Mouse (Mus musculus): ENCODE measurements at regions not wholly inside any gene's neighbourhood (a gene's known extent, or its start where the extent isn't known, plus 50 kb on each side); places are given as distances from the start of the nearest gene placed in this dataset.
A peak's percentile ranks its signal among the peaks of the same experiment; 100 is the strongest.

DNA sequence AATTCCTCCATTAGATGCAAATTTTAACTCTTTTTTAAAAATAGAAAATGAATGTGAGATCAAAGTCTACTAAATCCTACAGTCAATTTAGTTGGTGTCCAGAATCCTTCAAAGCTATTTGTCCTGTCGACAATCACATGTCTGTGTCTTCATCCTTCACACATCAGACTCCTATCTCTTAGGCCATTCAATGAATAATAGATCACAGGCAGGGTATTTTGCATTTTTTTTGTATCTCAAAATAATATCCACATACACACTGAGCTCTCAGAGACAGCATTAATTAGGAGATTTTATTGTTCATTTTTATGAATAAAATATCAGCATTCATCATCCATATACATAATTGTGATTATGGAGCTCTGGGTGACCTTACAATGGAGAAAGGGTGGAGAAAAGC is 427.2 kb downstream of the Hao1 start:
- no peak for DNase-seq (ENCODE audit: low spot score)

- DNase-seq (ENCODE audit: low spot score) = no peak
Observed at GRCm38 (mm10) chr2:134107286-134107685, 446.9 kb downstream of the Hao1 start.

GRCm38 (mm10) chr2:134088374-134088773 is 465.8 kb downstream of the Hao1 start:
- DNase-seq (ENCODE audit: low spot score) = no peak

GRCm38 (mm10) chr2:134080148-134080547 is 474.0 kb downstream of the Hao1 start:
- DNase-seq (ENCODE audit: low spot score) = no peak

DNA sequence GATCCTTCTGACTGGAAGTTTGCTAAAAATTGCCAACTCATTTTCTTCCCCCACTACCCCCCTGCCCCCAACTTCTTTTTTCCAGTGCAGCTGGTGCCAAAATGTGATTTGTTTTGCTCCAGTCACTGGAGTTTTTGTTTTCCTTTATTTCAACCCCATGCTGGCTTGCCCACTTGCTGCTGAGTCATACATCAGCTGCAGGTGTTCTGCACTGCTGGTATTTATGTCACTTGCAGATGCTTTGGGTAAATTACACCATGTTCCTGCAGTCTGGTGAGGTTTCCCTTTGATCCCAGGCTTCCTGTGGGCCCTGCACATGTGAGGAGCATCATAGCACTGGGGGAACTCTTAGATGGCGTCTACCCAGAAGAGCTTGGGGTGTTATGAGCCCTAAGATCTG is 476.2 kb downstream of the Hao1 start:
- no peak for DNase-seq (ENCODE audit: low spot score)

DNA sequence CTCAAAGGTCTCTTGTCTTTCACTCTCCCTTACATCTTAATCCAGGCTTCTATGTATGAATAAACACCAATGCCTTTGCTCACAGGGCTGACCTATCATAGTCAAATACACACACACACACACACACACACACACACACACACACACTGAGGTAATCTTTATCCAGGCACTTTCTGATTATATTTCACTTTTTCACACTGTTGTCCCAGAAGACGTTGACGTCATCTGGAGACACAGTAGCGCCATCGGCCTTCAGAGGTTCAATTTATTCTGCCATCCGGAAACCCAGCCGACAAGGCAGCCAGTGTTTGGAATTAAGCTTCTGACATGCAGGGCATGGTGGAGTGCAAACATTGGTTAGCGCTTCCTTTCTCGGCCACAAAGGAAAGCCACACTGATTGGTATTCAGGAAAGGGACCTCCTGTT is 486.2 kb downstream of the Hao1 start:
- DNase-seq (ENCODE audit: low spot score) = no peak

DNA sequence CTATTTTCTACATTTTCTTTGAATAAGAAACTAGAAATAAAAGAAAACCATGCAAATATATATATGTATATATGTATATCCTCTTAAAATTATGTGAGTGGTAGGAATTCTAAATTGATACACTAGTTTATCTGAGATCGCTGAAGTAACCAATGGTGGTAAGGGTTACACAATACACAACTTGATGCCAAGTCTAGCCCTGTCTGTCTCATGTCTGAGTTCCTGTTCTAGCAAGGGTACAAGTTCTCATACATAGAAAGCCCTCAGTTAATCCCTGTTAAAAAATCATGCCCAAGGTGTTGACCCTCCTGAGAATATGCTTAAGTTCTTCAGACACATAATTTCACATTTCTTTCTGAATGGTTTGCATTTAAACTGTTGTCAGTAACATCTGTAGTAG is 486.8 kb downstream of the Hao1 start:
- DNase-seq (ENCODE audit: low spot score) = no peak

- DNase-seq (ENCODE audit: low spot score) = no peak
Observed at GRCm38 (mm10) chr2:134059916-134060618, 494.1 kb downstream of the Hao1 start.

- DNase-seq (ENCODE audit: low spot score) = no peak
Observed at GRCm38 (mm10) chr2:134036359-134036874, 484.5 kb downstream of the Bmp2 start.

GRCm38 (mm10) chr2:134029631-134030414 is 477.9 kb downstream of the Bmp2 start:
- peak; percentile 5 for DNase-seq (ENCODE audit: low spot score)

DNA sequence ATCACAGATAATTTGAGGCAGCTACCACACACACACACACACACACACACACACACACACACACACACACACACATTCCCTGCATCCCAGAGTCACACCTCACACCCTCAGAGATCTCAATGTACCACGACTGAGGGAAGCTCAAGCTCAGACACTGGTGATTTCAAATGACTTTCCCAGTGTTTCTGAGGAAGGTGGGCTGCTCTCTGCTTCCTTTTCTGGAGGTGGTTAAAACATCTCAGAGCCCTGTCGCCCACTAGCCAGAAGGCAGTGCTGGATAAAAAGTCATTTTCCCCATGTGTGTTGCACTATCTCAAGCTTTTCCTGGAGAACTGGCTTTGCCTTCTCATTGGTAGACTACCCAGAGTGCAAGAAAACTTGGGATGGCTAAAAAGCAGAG is 477.2 kb downstream of the Bmp2 start:
- DNase-seq (ENCODE audit: low spot score) = no peak

- no peak for DNase-seq (ENCODE audit: low spot score)
Observed at GRCm38 (mm10) chr2:134017109-134017508, 465.1 kb downstream of the Bmp2 start.

- DNase-seq (ENCODE audit: low spot score) = no peak
Observed at GRCm38 (mm10) chr2:134003146-134003545, 451.2 kb downstream of the Bmp2 start.

DNA sequence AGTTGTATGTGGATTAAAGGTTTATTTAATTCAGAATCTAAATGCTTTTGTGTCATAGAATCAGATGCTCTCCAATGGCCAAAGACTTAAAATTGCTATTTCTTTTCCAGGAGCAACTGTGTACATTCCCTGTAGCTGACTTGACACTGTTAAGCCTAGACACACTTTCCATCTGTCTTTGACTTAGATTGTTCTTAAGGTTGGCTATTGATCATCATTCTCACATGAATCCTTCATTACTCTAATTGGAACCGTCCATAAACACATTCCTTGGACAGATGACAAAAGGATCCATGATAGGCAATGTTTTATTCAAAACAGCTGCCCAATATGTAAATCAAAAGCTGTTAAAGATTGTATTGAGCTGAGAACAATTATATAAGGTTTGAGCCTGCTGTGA is 442.8 kb downstream of the Bmp2 start:
- DNase-seq (ENCODE audit: low spot score) = no peak

GRCm38 (mm10) chr2:133994337-133994736 is 442.4 kb downstream of the Bmp2 start:
- no peak for DNase-seq (ENCODE audit: low spot score)

DNA sequence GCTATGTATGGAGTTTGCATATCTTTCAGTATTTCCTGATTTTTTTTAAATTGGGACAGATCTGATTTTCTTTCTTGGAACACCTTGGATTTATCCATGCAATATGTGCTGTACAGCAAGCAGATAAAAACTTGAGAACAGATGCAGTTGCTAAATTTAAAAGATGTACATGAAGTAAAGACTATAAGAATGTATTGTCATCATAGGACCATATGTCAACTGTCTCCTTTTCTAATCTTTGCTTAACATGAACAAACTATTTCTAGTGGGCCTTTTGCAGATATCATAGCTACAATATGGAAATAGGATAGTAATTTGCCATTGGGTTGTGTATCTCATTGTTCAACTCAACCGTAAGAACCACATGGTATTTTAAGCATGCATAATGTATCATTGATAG is 435.7 kb downstream of the Bmp2 start:
- DNase-seq (ENCODE audit: low spot score) = no peak

All from left cerebral cortex, adult 11 months (tissue).